Comparison of ENCODE assay signal across 8 mouse cellular contexts in the genomic region with DNA sequence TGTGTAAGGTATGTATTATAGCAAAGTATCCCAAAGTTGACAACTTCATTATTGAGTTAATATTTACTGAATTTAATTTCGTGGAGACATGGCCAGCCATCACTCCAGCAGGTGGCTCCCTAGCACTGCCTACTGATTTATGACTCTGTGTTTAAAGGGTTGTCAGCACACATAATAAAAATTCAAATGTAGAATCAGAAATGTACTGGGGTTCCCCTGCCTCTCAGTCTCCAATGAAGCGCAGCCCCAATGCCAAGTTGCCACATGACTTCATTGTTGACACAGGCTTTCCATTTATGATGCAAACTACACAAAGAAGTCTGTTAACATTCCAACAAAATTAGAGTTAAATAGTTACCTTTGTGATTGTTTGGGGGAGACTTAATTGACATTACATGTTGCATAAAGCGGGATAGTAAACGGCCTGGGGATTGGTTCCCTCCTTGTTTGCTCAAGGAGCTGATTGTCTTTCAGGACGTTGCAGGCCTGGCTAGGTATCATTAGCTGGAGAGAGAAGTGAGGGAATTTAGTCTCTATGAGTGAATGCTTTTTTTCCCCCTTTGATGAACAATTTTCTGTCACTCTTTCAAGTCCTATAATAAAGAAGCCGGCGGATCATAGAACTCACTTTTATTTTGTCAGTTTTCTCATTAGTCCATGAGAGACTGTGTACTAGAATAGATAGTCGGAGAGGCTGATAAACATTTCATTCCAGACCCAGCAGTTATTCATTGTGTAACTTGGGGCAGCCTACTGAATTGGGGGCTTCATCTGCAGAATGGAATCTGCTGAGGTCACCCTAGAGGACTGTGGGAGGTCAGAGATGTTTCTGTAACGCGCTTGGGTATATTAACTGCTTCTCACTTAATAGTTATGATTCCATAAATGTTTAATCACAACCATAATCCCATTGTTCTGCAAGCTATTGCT.
DNase-seq lines count a peak whose midpoint lies in the region; ATAC-seq and TF ChIP-seq lines count a peak whose summit lies in the region.

No protein-coding gene starts in this region.

- no peak overlapping the region for H3K27ac ChIP-seq in kidney, embryonic 16.5 days (ENCODE audit: low read length)
- no peak overlapping the region for H3K27ac ChIP-seq in forebrain, embryonic 15.5 days (replicated peaks)
- no peak overlapping the region for H3K27ac ChIP-seq in thymus, adult 2 months (ENCODE audit: control insufficient read depth, insufficient read depth, low read length)

- no peak overlapping the region for H3K4me2 ChIP-seq in kidney, embryonic 16.5 days (replicated peaks; ENCODE audit: low read depth, low read length)
- H3K4me2 ChIP-seq in forebrain, embryonic 15.5 days (replicated peaks), result no peak overlapping the region

- no peaks in the 10 kb centered on the region for H3K4me1 ChIP-seq in kidney, embryonic 16.5 days (ENCODE audit: insufficient read depth, low read length)
- H3K4me1 ChIP-seq in forebrain, embryonic 15.5 days, result no peaks in the 10 kb centered on the region; the same call in 1 of the 2 replicates
- no peaks in the 10 kb centered on the region for H3K4me1 ChIP-seq in thymus, adult 2 months (replicated peaks; ENCODE audit: control insufficient read depth, insufficient read depth, low read length)

- H3K27me3 ChIP-seq in kidney, embryonic 16.5 days (ENCODE audit: insufficient read depth, low read length), result no peaks in the 10 kb centered on the region
- H3K27me3 ChIP-seq in forebrain, embryonic 15.5 days, result no peaks in the 10 kb centered on the region
- no peaks in the 10 kb centered on the region for H3K27me3 ChIP-seq in thymus, adult 2 months (ENCODE audit: control insufficient read depth, insufficient read depth, low read length)

- H3K9ac ChIP-seq in kidney, embryonic 16.5 days (replicated peaks; ENCODE audit: low read length), result no peak overlapping the region
- H3K9ac ChIP-seq in forebrain, embryonic 15.5 days (replicated peaks), result no peak overlapping the region

- no peaks in the 10 kb centered on the region for H3K9me3 ChIP-seq in kidney, embryonic 16.5 days (ENCODE audit: low read length)
- H3K9me3 ChIP-seq in forebrain, embryonic 15.5 days, result no peaks in the 10 kb centered on the region

- no peak for TF ChIP-seq CTCF in thymus, adult 2 months (IDR thresholded peaks at IDR 0.05; ENCODE audit: borderline replicate concordance, control insufficient read depth, extremely low read depth, insufficient read depth, low read length, poor library complexity)

- ATAC-seq in kidney, embryonic 16.5 days (ENCODE audit: low FRiP score, low TSS enrichment), result no peak
- peak; percentile 70 for ATAC-seq in forebrain, embryonic 15.5 days (replicated peaks)

- H3K36me3 ChIP-seq in kidney, embryonic 16.5 days (ENCODE audit: insufficient read depth, low read length), result no peaks in the 10 kb centered on the region
- no peaks in the 10 kb centered on the region for H3K36me3 ChIP-seq in forebrain, embryonic 15.5 days
- no peaks in the 10 kb centered on the region for H3K36me3 ChIP-seq in thymus, adult 2 months (ENCODE audit: control insufficient read depth, insufficient read depth, low read length)

- 56% methylated on average over 10 of the region's 10 CpGs for WGBS in kidney, embryonic 16.5 days
- WGBS in forebrain, embryonic 15.5 days, result 17% methylated on average over 10 of the region's 10 CpGs
- 70% methylated on average over 10 of the region's 10 CpGs for WGBS in thymus, adult 2 months

- DNase-seq in kidney, postnatal 14 days, result peak; percentile 11
- peak; percentile 52 for DNase-seq in brain, adult 2 months (ENCODE audit: low read depth, low spot score)
- DNase-seq in layer of hippocampus, postnatal 25 days (ENCODE audit: extremely low spot score in 1 of 2, low spot score in 1 of 2), result peak; percentile 36 to 67
- DNase-seq in right cerebral cortex, postnatal 4 days, result peak; percentile 57
- DNase-seq in thymus, adult 2 months, result no peak
- no peak for DNase-seq in thymus, postnatal 14 days

- no peak overlapping the region for H3K4me3 ChIP-seq in kidney, embryonic 16.5 days (ENCODE audit: low read length)
- no peak overlapping the region for H3K4me3 ChIP-seq in forebrain, embryonic 15.5 days
- H3K4me3 ChIP-seq in thymus, adult 2 months (ENCODE audit: control insufficient read depth, insufficient read depth, low read length), result no peak overlapping the region

- no peak for TF ChIP-seq POLR2A in thymus, adult 2 months (IDR thresholded peaks at IDR 0.05; ENCODE audit: control insufficient read depth, extremely low read depth, insufficient read depth, low read length, poor library complexity)

Comparison
In these comparisons a context has a peak if more than half of its experiments do, and no peak if none do; other contexts are left out.
1. DNase-seq: peak in kidney, postnatal 14 days (single experiment), brain, adult 2 months (single experiment), layer of hippocampus, postnatal 25 days (2 of 2) and right cerebral cortex, postnatal 4 days (single experiment); none in thymus, adult 2 months (single experiment) and thymus, postnatal 14 days (single experiment).